Mouse (Mus musculus): ENCODE measurements around the gene Defb19.

DNA sequence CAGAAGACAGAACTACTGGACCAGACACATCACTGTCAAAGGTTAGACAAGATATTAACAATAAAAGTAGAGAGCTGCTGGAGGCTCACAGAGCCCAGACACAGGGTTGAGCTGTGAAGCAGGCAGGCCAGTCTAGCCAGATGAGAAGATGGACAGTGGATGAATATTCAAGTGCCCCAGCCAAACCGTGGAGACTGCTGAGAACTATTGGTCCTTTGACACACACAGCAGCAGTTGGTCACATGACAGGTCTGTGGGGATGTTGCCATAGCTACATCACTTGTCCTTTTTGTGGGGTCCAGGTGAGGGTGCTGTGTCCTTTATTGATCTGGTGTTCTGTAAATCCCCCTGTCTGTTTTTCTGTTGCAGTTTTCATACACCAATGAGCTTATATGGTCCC lies 45.1 kb upstream of the Defb19 start:
- TF ChIP-seq POLR2A (IDR thresholded peaks at IDR 0.05; ENCODE audit: low read depth, low read length) (no peak), CTCF (conservative IDR thresholded peaks at IDR 0.05; ENCODE audit: insufficient read depth, insufficient read length, low read depth, low read length) (no peak)

Measured in kidney, adult 2 months (tissue).